Mouse (Mus musculus) lung, postnatal 36 days (tissue): ENCODE measurements at regions not wholly inside any gene's neighbourhood (a gene's known extent, or its start where the extent isn't known, plus 50 kb on each side); places are given as distances from the start of the nearest gene placed in this dataset.

Experiments used
- DNase-seq: peaks from one replicate; pipeline ENCODE4 v3.0.0; 2022; ENCODE audit warnings: mixed read lengths

- DNase-seq = peak; percentile 15
Measured at GRCm38 (mm10) chrX:42431851-42432635, 57.4 kb upstream of the Tex13c2 start.
